Mouse (Mus musculus): ENCODE data around the gene Ikzf5. TPM values are rescaled to one million over a fixed set of nuclear protein-coding genes. Genes with fewer than 3 reads are reported as not detected.

Ikzf5 gene
- 20.1 and 20.5 TPM in 2 replicates for polyA plus RNA-seq (2014; fragmentation: Nextera tagmentation; extraction: Ambion mirVana)

DNA sequence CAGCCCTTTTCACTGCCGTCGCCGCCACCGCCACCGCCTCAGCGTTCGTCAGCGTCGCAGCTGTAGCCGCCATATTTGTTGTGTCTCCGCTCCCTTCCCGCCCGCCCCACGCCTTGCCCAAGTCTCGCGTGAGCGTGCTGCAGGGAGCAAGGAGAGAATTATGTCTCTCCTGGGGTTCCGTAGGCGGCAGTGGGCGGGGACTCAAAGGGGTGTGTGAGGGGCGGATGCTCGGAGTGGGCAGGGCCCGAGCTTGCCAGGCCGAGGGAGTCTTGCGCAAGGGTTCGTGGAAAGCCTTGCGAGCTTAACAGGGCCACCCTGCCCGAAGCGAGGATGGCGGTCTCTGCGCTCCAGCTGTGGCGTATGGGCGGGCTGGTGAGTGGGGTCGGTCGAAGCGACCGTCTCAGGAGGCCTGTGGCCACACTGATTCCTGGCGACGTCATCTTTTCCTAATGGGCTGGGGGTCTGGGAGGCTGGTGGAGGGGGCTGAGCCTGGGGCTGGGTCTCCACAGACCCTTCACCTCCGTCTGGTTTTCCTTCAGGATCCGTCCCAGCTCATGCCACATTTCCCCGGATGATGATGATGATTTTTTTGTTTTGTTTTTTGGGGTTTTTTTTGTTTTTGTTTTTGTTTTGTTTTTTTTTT lies at the start of gene Ikzf5, which contains the start of gene Acadsb:
Gene Ikzf5 (minus strand): TSS at position 106 of the 643 bp plus-strand sequence.
Gene Acadsb (plus strand): TSS at position 186 of the 643 bp plus-strand sequence.
- no peaks in the 10 kb centered on the region for H3K36me3 ChIP-seq (ENCODE audit: insufficient read depth)
- TF ChIP-seq CTCF (IDR thresholded peaks at IDR 0.05; ENCODE audit: low read depth) = no peak
- H3K9ac ChIP-seq = peak within 1 kb of the TSS; percentile 91
- no peaks in the 10 kb centered on the region for H3K9me3 ChIP-seq (ENCODE audit: low read depth, low read length)
- ATAC-seq (ENCODE audit: insufficient read depth) (peak; percentile 97), DNase-seq (peak; percentile 99)
- peak within 1 kb of the TSS; percentile 92 for H3K4me3 ChIP-seq (ENCODE audit: low read depth, low read length)
- H3K27me3 ChIP-seq (ENCODE audit: insufficient read depth, low read length) = no peaks in the 10 kb centered on the region
- H3K4me1 ChIP-seq (ENCODE audit: insufficient read depth) = no peaks in the 10 kb centered on the region
- peak within 1 kb of the TSS; percentile 90 for H3K4me2 ChIP-seq
- under 1% methylated on average over 42 of the region's 42 CpGs for WGBS
- peak within 1 kb of the TSS; percentile 92 for H3K27ac ChIP-seq (ENCODE audit: low read depth)

DNA sequence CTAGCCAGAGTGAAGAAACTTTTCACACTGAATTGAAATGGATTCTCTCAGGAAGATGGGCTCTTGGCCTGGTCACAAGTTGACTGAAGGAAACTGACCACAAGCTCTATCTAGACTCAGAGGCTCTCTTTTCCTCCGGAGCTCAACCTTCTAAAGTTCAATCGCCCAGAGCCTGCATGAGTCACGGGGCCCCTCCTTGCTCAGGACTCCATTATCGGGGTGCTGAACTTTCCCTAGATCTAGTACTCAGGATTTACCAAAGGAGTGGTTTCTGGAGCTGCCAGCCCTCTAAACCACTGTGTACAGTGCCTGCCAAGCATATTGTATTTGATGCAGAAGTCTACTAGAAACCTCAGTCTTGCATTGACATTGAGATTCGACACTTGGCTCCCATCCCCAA lies 46.4 kb upstream of the Ikzf5 start:
- Histone ChIP-seq H3K4me2 (no peak overlapping the region), H3K27ac (ENCODE audit: low read depth) (no peak overlapping the region), H3K4me3 (ENCODE audit: low read depth, low read length) (no peak overlapping the region), H3K4me1 (ENCODE audit: insufficient read depth) (no peaks in the 10 kb centered on the region), H3K36me3 (ENCODE audit: insufficient read depth) (no peaks in the 10 kb centered on the region), H3K9me3 (ENCODE audit: low read depth, low read length) (no peaks in the 10 kb centered on the region), H3K9ac (no peak overlapping the region), H3K27me3 (ENCODE audit: insufficient read depth, low read length) (no peaks in the 10 kb centered on the region)
- ATAC-seq (ENCODE audit: insufficient read depth) (no peak), DNase-seq (no peak)
- no peak for TF ChIP-seq CTCF (IDR thresholded peaks at IDR 0.05; ENCODE audit: low read depth)
- 83% methylated on average over 5 of the region's 5 CpGs for WGBS

DNA sequence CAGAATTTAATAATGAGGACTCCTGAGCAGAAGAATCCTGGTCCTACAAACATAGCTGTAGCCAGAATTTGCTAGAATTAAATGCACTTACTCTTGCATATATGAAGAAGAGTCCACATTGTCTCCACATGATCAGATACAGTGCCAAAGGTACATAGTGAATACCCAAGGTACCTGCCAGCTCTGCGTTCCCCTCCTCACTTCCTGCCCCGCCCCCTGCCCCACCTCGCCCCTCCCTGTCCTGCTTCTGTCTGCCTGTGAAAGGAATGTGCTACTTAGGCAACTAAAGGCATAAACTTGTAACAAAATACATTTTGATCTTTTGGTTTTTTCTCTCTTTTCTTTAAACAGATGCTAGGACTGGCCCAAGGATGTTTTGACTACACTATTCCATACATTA lies 26.7 kb upstream of the Ikzf5 start:
- H3K4me2 ChIP-seq = no peak overlapping the region
- no peak overlapping the region for H3K9ac ChIP-seq
- WGBS = 63% methylated on average over 3 of the region's 3 CpGs
- ATAC-seq (ENCODE audit: insufficient read depth) (no peak), DNase-seq (no peak)
- TF ChIP-seq CTCF (IDR thresholded peaks at IDR 0.05; ENCODE audit: low read depth) = no peak
- no peak overlapping the region for H3K4me3 ChIP-seq (ENCODE audit: low read depth, low read length)
- no peaks in the 10 kb centered on the region for H3K27me3 ChIP-seq (ENCODE audit: insufficient read depth, low read length)
- H3K27ac ChIP-seq (ENCODE audit: low read depth) = no peak overlapping the region
- H3K36me3 ChIP-seq (ENCODE audit: insufficient read depth) = peaks cover 38% of the 10 kb centered on the region
- no peaks in the 10 kb centered on the region for H3K9me3 ChIP-seq (ENCODE audit: low read depth, low read length)
- no peaks in the 10 kb centered on the region for H3K4me1 ChIP-seq (ENCODE audit: insufficient read depth)

GRCm38 (mm10) chr7:131434276-131434675 lies 24.0 kb upstream of the Ikzf5 start:
- Histone ChIP-seq H3K9me3 (ENCODE audit: low read depth, low read length) (no peaks in the 10 kb centered on the region), H3K4me1 (ENCODE audit: insufficient read depth) (no peaks in the 10 kb centered on the region), H3K9ac (no peak overlapping the region), H3K27me3 (ENCODE audit: insufficient read depth, low read length) (no peaks in the 10 kb centered on the region), H3K27ac (ENCODE audit: low read depth) (no peak overlapping the region), H3K4me3 (ENCODE audit: low read depth, low read length) (no peak overlapping the region), H3K36me3 (ENCODE audit: insufficient read depth) (peaks cover 51% of the 10 kb centered on the region), H3K4me2 (no peak overlapping the region)
- no peak for DNase-seq
- no peak for TF ChIP-seq CTCF (IDR thresholded peaks at IDR 0.05; ENCODE audit: low read depth)
- ATAC-seq (ENCODE audit: insufficient read depth) = no peak
- WGBS = 88% methylated on average over 1 of the region's 1 CpGs

GRCm38 (mm10) chr7:131432244-131432643 lies 21.9 kb upstream of the Ikzf5 start:
- DNase-seq (peak; percentile 72), ATAC-seq (ENCODE audit: insufficient read depth) (no peak; the same call in 1 of the 2 replicates)
- peak; percentile 64 for TF ChIP-seq CTCF (IDR thresholded peaks at IDR 0.05; ENCODE audit: low read depth)
- no peak overlapping the region for H3K27ac ChIP-seq (ENCODE audit: low read depth)
- H3K9me3 ChIP-seq (ENCODE audit: low read depth, low read length) = no peaks in the 10 kb centered on the region
- H3K4me1 ChIP-seq (ENCODE audit: insufficient read depth) = no peaks in the 10 kb centered on the region
- H3K9ac ChIP-seq = no peak overlapping the region
- H3K4me2 ChIP-seq = no peak overlapping the region
- no peaks in the 10 kb centered on the region for H3K27me3 ChIP-seq (ENCODE audit: insufficient read depth, low read length)
- H3K36me3 ChIP-seq (ENCODE audit: insufficient read depth) = peaks cover 52% of the 10 kb centered on the region
- WGBS = 22% methylated on average over 1 of the region's 1 CpGs
- H3K4me3 ChIP-seq (ENCODE audit: low read depth, low read length) = no peak overlapping the region

DNA sequence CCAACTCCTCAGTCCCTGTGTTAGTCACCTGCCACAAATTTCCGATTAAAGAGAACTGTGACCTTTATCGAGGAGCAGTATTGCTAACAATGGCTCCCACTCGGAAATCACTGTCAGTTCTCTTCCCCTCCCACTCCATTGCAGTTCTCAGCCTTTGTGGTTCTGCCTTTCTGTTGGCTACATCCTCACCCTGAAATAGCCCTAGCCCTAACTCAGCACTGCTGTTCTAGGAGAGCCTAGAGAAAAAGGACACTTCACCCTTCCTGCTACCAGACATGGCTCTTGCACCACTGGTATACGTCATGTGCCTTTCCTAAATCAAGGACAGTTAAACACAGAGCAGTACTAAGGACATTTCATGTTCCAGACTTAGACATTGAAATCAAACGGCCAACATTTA lies 17.0 kb upstream of the Ikzf5 start:
- no peak for TF ChIP-seq CTCF (IDR thresholded peaks at IDR 0.05; ENCODE audit: low read depth)
- ATAC-seq (ENCODE audit: insufficient read depth) (no peak), DNase-seq (no peak)
- Histone ChIP-seq H3K36me3 (ENCODE audit: insufficient read depth) (peaks cover 39% of the 10 kb centered on the region), H3K4me3 (ENCODE audit: low read depth, low read length) (no peak overlapping the region), H3K4me2 (no peak overlapping the region), H3K9ac (no peak overlapping the region), H3K27me3 (ENCODE audit: insufficient read depth, low read length) (no peaks in the 10 kb centered on the region), H3K27ac (ENCODE audit: low read depth) (no peak overlapping the region), H3K4me1 (ENCODE audit: insufficient read depth) (no peaks in the 10 kb centered on the region), H3K9me3 (ENCODE audit: low read depth, low read length) (no peaks in the 10 kb centered on the region)
- whole genome bisulfite sequencing = 89% methylated on average over 5 of the region's 5 CpGs

- no peak for ATAC-seq (ENCODE audit: insufficient read depth)
- no peak overlapping the region for H3K9ac ChIP-seq
- no peaks in the 10 kb centered on the region for H3K27me3 ChIP-seq (ENCODE audit: insufficient read depth, low read length)
- no peak for DNase-seq
- no peaks in the 10 kb centered on the region for H3K4me1 ChIP-seq (ENCODE audit: insufficient read depth)
- H3K9me3 ChIP-seq (ENCODE audit: low read depth, low read length) = no peaks in the 10 kb centered on the region
- WGBS = 77% methylated on average over 2 of the region's 2 CpGs
- H3K27ac ChIP-seq (ENCODE audit: low read depth) = no peak overlapping the region
- TF ChIP-seq CTCF (IDR thresholded peaks at IDR 0.05; ENCODE audit: low read depth) = no peak
- H3K36me3 ChIP-seq (ENCODE audit: insufficient read depth) = peaks cover 27% of the 10 kb centered on the region
- H3K4me3 ChIP-seq (ENCODE audit: low read depth, low read length) = no peak overlapping the region
- no peak overlapping the region for H3K4me2 ChIP-seq
These were observed 14.6 kb upstream of the Ikzf5 start for GRCm38 (mm10) chr7:131424912-131425311.
